Mouse (Mus musculus) ZHBTc4 (cell line): ENCODE measurements around the gene Rnf169.
"Not testable (repeated sequence)": the region's sequence is repeated elsewhere in the genome, so short reads cannot be mapped to it uniquely, and the experiment has no call there.

Experiments used
- DNase-seq: peaks from one replicate; pipeline ENCODE4 v3.0.0-alpha.2; 2011; ENCODE audit warnings: low read depth, low spot score

Gene Rnf169

GRCm38 (mm10) chr7:99979546-99980131, 609 bp downstream of the Rnf169 start:
- peak; percentile 77 for DNase-seq

GRCm38 (mm10) chr7:99979081-99979480, 1.2 kb downstream of the Rnf169 start:
- no peak for DNase-seq

- no peak for DNase-seq
These were observed 2.2 kb downstream of the Rnf169 start for GRCm38 (mm10) chr7:99978041-99978440.

GRCm38 (mm10) chr7:99975819-99976575, 4.3 kb downstream of the Rnf169 start:
- peak; percentile 63 for DNase-seq

- DNase-seq = no peak
These were observed 5.9 kb downstream of the Rnf169 start for GRCm38 (mm10) chr7:99974208-99974970.

GRCm38 (mm10) chr7:99972912-99973311, 7.3 kb downstream of the Rnf169 start:
- DNase-seq = not testable (repeated sequence)

GRCm38 (mm10) chr7:99971926-99972325, 8.3 kb downstream of the Rnf169 start:
- no peak for DNase-seq

GRCm38 (mm10) chr7:99969151-99969550, 11.1 kb downstream of the Rnf169 start:
- DNase-seq = no peak

- DNase-seq = no peak
These were observed 14.1 kb downstream of the Rnf169 start for GRCm38 (mm10) chr7:99966011-99966721.

- no peak for DNase-seq
These were observed 15.0 kb downstream of the Rnf169 start for GRCm38 (mm10) chr7:99965020-99965841.

GRCm38 (mm10) chr7:99963237-99963860, 16.9 kb downstream of the Rnf169 start:
- no peak for DNase-seq

GRCm38 (mm10) chr7:99962536-99963236, 17.6 kb downstream of the Rnf169 start:
- no peak for DNase-seq

GRCm38 (mm10) chr7:99961518-99961917, 18.7 kb downstream of the Rnf169 start:
- DNase-seq = no peak

GRCm38 (mm10) chr7:99960571-99960970, 19.7 kb downstream of the Rnf169 start:
- not testable (repeated sequence) for DNase-seq

- DNase-seq = no peak
These were observed 22.9 kb downstream of the Rnf169 start for GRCm38 (mm10) chr7:99957226-99957965.

- no peak for DNase-seq
These were observed 24.2 kb downstream of the Rnf169 start for GRCm38 (mm10) chr7:99956095-99956494.

- DNase-seq = no peak
These were observed 26.0 kb downstream of the Rnf169 start for GRCm38 (mm10) chr7:99954212-99954611.

- no peak for DNase-seq
These were observed 26.7 kb downstream of the Rnf169 start for GRCm38 (mm10) chr7:99953442-99954098.

GRCm38 (mm10) chr7:99947329-99947728, 32.9 kb downstream of the Rnf169 start:
- no peak for DNase-seq
